Mouse (Mus musculus): ENCODE data around the gene Calm5.
A peak's percentile ranks its signal among the peaks of the same experiment; 100 is the strongest.
"Not testable (repeated sequence)": the region's sequence is repeated elsewhere in the genome, so short reads cannot be mapped to it uniquely, and the experiment has no call there.

The Calm5 gene

DNA sequence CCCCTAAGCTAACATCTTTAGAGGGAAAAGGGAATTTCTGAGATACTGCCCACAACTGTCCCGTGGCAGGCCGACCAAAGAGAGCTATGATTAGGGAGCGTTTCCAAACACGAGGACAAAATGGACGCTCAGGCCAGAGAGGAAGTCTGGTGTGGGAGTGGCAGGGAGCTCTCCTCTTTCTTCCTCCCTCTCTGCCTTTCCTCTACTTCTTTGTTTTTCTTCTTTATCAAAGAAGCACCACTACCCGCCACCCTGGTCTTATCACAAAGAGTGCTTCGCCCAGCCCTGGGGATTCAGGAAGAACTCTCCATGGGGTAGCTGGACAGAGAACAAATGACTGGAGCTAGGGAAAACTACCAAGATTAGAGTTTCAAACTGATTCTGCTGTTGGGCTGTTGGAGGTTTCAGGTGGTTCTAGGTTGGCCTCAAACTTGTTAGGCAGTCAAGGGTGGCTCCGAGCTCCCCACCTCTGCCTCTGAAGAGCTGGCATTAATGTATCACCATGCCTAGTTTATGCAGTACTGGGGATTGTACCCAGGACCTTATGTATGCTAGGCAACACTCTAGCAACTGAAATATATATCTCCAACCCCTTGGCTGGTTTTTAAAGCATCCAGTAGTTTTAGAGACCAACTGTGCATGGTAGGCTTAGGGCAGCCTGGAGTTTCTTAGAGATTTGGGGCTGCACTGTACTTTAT lies 12.5 kb downstream of the Calm5 start:
- no peak for DNase-seq

DNA sequence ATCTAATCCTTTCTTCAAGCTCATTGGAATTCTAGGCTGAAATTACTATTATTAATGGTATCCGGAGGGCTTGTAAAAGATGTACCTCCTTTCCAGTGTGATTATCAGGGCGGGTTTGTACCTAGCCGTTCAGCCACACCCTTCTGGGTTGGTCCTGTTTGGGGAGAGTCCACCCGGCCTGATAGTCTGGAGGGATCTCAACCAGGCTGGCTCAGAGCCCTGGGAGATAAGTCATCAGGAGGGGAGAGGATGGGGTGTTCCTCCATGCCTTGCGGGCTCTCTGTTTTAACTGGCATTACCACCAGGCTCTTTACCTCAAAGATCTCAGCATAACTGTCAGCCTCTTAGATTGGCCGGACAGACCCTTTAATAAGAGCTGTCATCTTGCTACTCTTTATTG lies 13.2 kb downstream of the Calm5 start:
- no peak for DNase-seq

DNA sequence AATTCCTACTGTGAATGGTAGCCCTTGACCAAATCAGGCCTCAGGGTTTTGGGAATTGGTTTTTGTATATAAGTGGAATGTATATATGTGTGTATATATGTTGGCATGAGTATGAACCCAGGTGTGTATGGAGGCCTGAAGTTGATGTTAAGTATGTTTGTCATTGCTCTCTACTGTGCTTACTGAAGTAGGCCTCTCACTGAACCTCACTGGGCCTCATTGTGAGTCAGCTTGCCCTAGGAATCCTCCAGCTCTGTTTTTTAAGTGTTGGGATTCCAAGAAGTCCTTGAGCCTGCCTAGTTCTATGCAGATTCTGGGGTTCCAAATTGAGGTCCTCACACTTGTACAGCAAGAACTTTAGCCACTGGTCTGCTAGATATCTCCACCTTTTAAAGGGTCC lies 15.9 kb downstream of the Calm5 start:
- no peak for DNase-seq

DNA sequence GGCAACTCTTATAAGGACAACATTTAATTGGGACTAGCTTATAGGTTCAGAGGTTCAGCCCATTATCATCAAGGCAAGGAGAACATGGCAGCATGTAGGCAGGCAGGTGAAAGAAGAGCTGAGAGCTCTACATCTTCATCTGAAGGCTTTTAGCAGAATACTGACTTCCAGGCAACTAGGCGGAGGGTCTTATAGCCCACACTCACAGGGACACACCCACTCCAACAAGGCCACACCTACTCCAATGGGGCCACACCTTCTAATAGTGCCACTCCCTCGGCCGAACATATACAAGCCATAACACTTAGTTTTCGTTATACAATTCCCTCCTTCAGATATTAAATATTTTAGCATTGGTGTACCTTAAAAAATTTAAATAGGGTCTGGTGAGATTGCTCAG lies 18.9 kb downstream of the Calm5 start:
- no peak for DNase-seq

DNA sequence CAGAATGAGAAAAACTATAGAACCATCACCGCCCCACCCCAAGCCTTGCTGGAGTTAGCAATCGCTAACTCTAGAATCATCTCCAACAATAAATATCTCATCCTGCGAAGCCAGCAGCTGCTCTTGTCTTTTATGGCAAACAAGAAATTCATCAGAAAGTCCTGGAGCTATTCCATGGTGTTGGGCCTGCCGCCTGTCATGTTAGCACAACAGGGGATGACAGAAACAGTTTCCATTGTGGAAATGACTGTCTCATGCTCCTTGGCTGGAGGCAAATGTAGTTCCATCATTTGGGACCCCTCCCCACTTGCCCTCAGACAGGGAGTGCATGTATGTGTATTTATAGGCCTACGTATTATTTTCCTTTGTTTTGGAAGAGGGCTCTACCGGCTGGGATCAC lies 22.5 kb downstream of the Calm5 start:
- DNase-seq, result no peak

DNA sequence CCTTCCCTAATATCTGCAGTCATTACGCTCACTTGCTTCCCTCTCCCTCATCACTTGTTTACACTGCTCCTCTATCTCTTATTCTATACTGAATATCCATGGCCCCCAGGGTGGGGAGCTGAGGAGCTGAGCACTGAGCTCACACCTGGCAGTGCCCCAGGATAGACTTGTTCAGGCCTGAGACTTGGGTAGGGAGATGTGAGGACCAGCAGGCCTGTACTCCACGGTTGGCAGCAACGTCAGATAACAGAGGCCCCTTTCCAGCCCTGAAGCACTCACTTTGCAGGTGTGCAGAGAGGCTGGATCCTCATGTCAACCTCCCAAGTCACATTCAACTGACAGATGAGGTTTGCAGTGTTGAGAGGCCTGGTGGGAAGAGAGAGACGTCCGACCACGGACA lies 23.2 kb downstream of the Calm5 start:
- no peak for DNase-seq

DNA sequence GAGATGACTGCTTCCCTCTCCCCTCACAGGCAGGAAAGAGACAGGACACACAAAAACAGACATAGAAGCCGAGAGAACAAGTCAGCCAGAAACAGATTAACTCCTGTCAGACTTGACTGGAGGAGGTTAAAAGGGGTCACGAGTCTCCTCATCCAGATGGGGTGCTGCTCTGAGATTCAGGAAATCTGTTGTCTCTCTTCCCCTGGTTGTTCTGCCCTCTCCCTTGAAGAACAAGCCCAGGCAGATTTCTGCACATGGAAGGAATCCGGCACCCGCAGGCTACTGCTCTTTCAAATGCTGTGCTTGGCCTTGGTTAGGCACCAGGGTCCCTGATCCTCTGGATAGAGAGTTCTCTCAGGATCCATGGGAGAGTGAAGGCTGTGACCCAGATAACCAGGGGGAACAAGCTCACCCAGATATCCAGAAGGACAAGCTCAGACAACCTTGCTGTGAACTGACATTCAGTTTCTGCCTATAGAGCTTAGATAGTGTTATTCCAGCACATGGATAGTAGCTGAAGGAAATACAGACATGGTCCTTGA lies 23.8 kb downstream of the Calm5 start:
- DNase-seq, result no peak

DNA sequence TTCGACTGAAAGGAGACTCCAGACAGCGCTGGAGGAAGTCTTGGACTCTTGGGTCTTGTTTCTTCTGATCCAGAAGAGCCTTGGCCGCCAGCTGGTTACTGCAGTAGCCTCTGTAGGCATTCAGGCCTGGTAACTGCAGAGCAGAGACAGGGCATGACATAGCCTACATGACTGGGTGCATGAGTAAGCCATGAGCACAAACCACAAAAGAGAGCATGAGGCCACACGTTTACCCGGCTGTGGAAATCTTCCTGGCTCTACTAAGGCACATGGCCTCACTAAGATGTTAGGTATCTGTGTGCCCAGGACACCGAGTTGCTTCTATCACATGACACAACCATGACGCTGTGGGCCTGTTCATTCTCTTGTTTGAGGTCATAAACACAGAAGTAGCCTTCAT lies 32.7 kb downstream of the Calm5 start:
- no peak for DNase-seq

DNA sequence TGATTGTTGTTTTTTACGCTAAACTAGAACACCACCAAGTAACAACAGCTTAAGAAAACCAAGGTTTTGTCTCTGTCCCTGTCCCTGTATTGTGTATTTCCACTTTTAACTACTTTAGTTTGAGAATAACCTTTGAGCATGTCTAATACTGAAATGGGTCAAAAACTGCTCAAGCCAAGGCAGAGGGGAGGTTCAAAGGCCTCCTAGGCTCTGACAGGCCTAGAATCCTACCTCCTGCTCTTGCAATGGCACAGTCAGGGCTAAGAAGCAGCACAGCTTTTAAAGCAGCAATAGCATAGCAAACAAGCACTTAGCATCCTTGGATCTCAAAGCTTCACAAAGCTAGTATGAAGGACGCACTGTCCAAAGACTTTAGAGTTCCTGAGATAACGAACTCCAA lies 35.1 kb downstream of the Calm5 start:
- no peak for DNase-seq

DNA sequence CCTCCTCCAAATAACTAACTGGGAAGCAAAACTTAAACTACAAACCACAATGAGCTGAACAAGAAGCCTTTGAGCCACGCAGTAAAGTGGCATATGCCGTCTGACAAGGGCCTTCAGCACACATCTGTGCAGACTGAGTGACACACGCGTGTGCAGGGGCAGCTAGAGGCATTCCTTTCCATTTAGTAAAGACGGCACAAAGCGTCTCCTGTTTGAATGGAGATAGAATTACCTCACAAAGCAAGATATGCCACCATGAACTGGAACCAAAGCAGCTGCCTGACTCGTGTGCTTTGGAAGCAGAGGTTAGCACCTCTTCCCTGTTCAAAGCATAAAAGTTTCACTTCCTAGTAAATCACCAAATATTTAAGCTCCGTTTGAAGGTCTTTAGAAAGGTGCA lies 36.1 kb downstream of the Calm5 start:
- DNase-seq, result no peak

DNA sequence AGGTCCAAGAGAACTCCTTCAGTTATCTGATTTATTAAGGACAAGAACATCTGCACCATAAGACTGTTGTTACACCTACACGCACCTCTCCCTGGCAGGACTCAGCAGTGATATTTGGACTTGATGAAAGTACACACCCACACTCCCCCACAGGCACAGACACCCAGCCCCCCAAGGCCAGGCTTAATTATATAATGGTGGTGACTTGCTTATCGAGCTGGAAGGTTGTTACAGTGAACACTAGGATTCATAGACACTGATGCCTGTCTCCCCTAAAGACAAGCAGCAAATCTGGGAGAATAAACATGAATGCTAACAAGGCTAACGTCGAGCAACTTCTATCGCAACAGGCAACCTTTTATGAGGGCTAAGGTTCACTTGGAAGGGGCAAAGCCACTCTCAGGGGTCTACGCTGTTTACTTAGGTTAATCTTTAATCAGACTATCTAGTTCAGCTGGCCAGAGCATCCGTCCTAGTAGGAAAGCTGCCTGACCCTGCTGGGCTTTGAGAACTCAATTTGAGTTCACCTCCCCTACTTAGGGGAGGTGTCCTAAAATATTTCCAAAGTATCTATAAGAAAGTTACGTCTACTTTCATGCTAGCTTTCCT lies 37.6 kb downstream of the Calm5 start:
- DNase-seq, result no peak

DNA sequence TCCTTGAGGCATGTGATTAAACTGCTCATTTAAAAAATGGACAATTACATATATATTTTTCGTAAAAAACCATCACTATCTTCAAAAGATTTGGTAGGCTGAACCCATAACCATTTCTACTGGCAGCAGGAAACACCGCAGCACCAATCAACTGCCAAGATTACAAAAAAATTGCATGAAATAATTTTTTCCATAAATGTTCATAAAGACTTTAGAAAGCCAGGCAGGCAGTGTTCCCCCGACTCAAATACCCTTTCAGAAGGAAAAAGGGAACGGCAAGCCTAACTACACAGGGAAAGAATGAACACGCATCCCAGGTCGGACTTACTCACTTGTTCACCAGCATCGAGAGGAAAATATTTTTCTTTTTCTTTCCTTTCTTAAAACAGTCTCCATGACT lies 38.6 kb downstream of the Calm5 start:
- DNase-seq, result no peak

DNA sequence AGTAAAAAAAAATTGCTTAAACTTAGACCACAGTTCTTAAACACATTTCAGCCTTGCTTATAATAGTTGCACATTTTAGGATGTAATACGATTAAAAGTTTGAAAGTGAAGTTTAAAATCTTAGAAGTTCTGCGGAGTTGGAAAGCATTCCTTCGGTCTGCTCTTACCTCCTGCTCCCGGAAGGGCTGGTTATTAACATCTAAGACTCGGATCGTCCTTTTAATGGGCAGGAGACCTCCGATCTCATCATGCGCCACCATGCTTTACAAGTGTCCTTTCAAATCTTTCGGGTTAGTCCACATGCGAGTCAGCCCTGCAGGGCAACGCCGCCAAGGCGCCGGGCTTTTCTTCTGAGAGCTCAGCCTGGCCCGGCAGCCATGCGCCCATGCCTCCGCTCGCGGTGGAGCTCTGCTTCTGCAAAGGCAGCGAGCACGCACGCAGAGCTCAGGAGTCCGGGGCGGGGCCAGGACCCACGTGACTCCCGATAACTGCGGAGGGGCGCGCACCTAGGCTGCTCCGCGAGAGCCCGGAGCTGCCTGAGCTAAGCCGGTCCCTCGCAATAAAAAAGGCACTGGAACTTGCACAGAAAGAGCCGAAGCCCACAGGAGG lies 39.3 kb downstream of the Calm5 start:
- peak; percentile 91 to 94 for DNase-seq

DNA sequence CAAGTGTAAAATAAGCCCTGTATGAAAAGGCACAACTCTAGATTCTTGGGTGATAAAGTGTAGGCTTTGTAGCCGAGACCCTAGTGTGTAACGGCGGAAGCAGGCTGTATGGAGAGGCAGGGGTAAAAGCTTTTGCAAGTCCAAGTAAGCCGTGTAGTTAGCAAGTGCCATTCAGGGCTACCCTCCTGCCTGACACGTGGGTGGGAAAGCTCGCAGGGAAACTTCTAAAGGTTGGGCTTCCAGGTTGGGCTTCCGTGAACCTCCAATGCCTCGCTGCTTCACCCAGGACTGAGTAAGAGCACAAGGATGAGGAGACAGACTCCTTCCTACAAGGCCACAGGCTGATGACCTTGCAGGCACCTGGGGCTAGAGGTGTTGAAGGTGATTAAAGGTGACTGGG lies 40.6 kb downstream of the Calm5 start:
- no peak for DNase-seq

DNA sequence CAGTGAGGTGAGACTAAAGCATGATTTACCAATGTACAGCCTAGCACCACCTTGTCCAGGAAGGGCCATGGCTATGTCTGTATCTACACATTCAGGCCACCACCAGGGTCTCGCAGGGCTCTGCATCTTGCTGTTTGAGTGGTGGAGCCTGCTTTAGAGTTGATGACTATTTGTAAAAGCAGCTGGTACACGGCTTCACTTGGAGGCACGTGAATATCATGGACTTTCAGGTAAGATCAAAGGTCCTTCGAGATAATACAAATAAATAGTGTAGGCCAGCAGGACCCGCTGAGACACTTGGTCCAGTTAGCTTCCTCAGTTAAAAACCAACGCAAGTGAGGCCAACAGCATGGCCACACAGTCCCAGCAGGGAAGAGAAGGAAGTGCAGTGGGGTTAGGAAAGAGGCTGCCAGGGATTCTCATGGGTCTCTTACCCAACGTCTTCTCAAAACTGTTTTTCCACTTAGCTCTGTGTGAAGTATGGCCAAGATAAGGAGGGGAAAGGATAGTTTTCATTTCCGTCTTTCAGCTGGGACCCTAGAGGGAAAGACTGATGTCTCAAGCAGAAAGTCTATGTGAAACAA lies 41.5 kb downstream of the Calm5 start:
- no peak for DNase-seq

DNA sequence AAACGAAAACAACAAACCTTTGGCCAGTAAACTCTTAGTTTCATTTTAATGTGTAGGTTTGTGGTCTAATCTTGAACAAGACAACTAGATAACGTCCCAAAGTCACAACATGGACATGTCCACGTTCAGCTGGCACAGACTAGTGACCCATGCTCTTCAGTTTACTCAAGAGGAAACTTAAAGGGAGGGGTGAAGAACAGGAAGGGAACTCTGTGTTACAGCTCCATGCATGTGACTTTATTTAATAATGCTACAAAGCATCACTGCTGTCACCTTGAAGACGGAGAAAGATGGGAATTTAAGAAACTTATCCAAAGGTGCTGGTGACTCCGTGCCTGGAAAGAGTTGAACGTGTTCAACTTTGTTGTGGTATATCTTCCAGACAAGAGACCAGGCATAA lies 42.1 kb downstream of the Calm5 start:
- no peak for DNase-seq

DNA sequence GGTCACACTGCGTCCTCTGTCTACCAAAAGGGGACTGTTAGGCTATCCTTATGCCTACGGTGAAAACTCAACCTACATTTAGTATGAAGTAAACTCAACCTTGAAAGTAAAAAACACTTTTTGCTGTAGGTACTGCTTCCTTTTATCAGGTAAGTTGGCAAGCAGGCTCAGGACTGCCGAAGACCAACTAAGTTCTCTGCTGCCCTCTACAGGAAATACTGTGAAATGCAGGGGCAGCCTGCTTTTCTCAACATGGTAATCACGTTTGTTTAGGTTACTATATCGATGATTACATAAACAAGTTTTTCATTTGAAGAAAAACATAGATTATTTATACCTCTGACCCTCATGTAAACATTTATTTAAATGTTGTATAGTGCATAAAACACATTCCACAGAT lies 42.9 kb downstream of the Calm5 start:
- DNase-seq, result peak; percentile 77 to 87

DNA sequence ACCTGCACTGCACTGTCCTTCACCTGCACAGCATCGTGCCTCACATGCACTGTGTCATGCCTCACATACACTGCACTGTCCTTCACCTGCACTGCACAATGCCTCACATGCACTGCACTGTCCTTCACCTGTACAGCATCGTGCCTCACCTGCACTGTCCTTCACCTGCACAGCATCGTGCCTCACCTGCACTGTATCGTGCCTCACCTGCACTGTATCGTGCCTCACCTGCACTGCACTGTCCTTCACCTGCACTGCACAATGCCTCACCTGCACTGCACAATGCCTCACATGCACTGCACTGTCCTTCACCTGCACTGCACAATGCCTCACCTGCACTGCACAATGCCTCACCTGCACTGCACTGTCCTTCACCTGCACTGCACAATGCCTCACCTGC lies 44.2 kb downstream of the Calm5 start:
- not testable (repeated sequence) for DNase-seq

DNA sequence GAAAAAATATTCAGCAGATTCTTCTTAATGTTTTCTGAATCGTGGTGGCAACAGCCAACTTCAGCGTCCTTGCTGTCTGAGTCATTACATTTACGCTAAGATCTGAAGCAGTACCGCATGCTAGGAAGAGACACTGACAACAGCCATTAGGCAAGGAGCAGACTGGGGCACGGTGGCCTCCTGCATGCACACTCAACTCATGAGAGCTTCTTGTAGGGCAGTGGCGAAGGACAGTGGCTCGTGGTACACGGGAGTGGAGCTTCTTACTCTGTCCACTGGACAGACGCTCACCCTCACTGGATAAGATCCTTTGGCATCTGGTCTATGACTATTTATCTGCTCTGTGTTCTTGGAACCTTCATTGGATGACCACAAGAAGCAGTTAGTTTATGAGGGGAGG lies 45.3 kb downstream of the Calm5 start:
- DNase-seq, result no peak
